Mouse (Mus musculus): ENCODE results near the gene 2900092C05Rik.

- TF ChIP-seq CTCF (IDR thresholded peaks at IDR 0.05; ENCODE audit: low read depth, low read length) (no peak), POLR2A (IDR thresholded peaks at IDR 0.05; ENCODE audit: insufficient read depth, low read length) (no peak), EP300 (IDR thresholded peaks at IDR 0.05; ENCODE audit: insufficient read depth, low read depth, low read length) (no peak)
Observed at GRCm38 (mm10) chr7:12510913-12511312, 1.4 kb upstream of the 2900092C05Rik start.

All from ES-Bruce4 (cell line).